ENCODE assay signal across 24 mouse cellular contexts in genomic region chr1:164766646-164767045, GRCm38 (mm10). TPM values are rescaled to one million over a fixed set of nuclear protein-coding genes. Genes with fewer than 3 reads are reported as not detected.
DNase-seq lines count a peak whose midpoint lies in the region; ATAC-seq and TF ChIP-seq lines count a peak whose summit lies in the region.
"Had no signal": no experiment of that assay in that cellular context is flagged by ENCODE, and none has a peak within 500 bp of the region (broad histone marks: within the 10 kb centered on the region; RNA-seq: fewer than 3 reads in every experiment).

No protein-coding gene starts in this region.

- peak; percentile 74 for TF ChIP-seq EP300 in lung, postnatal 0 days (IDR thresholded peaks at IDR 0.05)

- no peak for TF ChIP-seq CTCF in gastrocnemius, adult 2 months (IDR thresholded peaks at IDR 0.05)
- no peak for TF ChIP-seq CTCF in layer of hippocampus, adult 2 months (conservative IDR thresholded peaks at IDR 0.05)
- TF ChIP-seq CTCF in lung, postnatal 0 days (IDR thresholded peaks at IDR 0.05) = no peak

- H3K4me2 ChIP-seq in lung, postnatal 0 days (replicated peaks; ENCODE audit: low read depth, low read length) = no peak overlapping the region
- no peak overlapping the region for H3K4me2 ChIP-seq in kidney, embryonic 15.5 days
- H3K4me2 ChIP-seq: embryonic facial prominence, embryonic 15.5 days; heart, embryonic 13.5 days; hindbrain, embryonic 15.5 days had no signal

- H3K4me1 ChIP-seq in lung, postnatal 0 days (ENCODE audit: insufficient read depth, low read depth, low read length) = no peaks in the 10 kb centered on the region
- H3K4me1 ChIP-seq in kidney, embryonic 15.5 days = no peaks in the 10 kb centered on the region
- H3K4me1 ChIP-seq: embryonic facial prominence, embryonic 15.5 days; forebrain, embryonic 10.5 days; hindbrain, embryonic 10.5 days; hindbrain, embryonic 15.5 days had no signal

- H3K27me3 ChIP-seq in lung, postnatal 0 days (replicated peaks; ENCODE audit: insufficient read depth, low read length) = no peaks in the 10 kb centered on the region
- no peaks in the 10 kb centered on the region for H3K27me3 ChIP-seq in kidney, embryonic 15.5 days
- H3K27me3 ChIP-seq: embryonic facial prominence, embryonic 15.5 days; heart, embryonic 13.5 days; hindbrain, embryonic 15.5 days had no signal

- peak overlapping the region; percentile 39; the same call in 1 of the 2 replicates for H3K4me3 ChIP-seq in gastrocnemius, adult 2 months
- H3K4me3 ChIP-seq in layer of hippocampus, adult 2 months = no peak overlapping the region
- no peak overlapping the region for H3K4me3 ChIP-seq in lung, postnatal 0 days (ENCODE audit: low read depth, low read length)
- H3K4me3 ChIP-seq in kidney, embryonic 15.5 days (replicated peaks) = no peak overlapping the region
- H3K4me3 ChIP-seq: embryonic facial prominence, embryonic 15.5 days; erythroblast, embryonic 14.5 days; forebrain, embryonic 10.5 days; heart, embryonic 13.5 days; hindbrain, embryonic 10.5 days; hindbrain, embryonic 15.5 days had no signal

- intact Hi-C loops in gastrocnemius, adult 2 months (cut with DNase I) = loop anchor here (5.0 kb wide), 1 partner anchor 309 kb away; the partner anchor contains the start of gene Atp1b1

- H3K9me3 ChIP-seq in lung, postnatal 0 days (ENCODE audit: low read length) = no peaks in the 10 kb centered on the region
- no peaks in the 10 kb centered on the region for H3K9me3 ChIP-seq in kidney, embryonic 15.5 days (replicated peaks)
- H3K9me3 ChIP-seq: embryonic facial prominence, embryonic 15.5 days; forebrain, embryonic 10.5 days; heart, embryonic 13.5 days; hindbrain, embryonic 10.5 days; hindbrain, embryonic 15.5 days had no signal

- WGBS in lung, postnatal 0 days = 42% methylated on average over 3 of the region's 3 CpGs
- WGBS in kidney, embryonic 15.5 days = 80% methylated on average over 3 of the region's 3 CpGs

- H3K36me3 ChIP-seq in lung, postnatal 0 days (ENCODE audit: insufficient read depth, low read length) = no peaks in the 10 kb centered on the region
- H3K36me3 ChIP-seq in kidney, embryonic 15.5 days = no peaks in the 10 kb centered on the region
- H3K36me3 ChIP-seq: embryonic facial prominence, embryonic 15.5 days; forebrain, embryonic 10.5 days; heart, embryonic 13.5 days; hindbrain, embryonic 10.5 days; hindbrain, embryonic 15.5 days had no signal

- H3K9ac ChIP-seq in lung, postnatal 0 days (replicated peaks; ENCODE audit: low read depth) = no peak overlapping the region
- no peak overlapping the region for H3K9ac ChIP-seq in kidney, embryonic 15.5 days
- H3K9ac ChIP-seq: embryonic facial prominence, embryonic 15.5 days; heart, embryonic 13.5 days; hindbrain, embryonic 15.5 days had no signal

- peak overlapping the region; percentile 82 for H3K27ac ChIP-seq in gastrocnemius, adult 2 months
- peak overlapping the region; percentile 68 for H3K27ac ChIP-seq in layer of hippocampus, adult 2 months
- 0 out of 2 replicates have a peak overlapping the region, but pooled peaks have one; percentile 38 for H3K27ac ChIP-seq in lung, postnatal 0 days (ENCODE audit: low read length)
- H3K27ac ChIP-seq in kidney, embryonic 15.5 days = no peak overlapping the region
- H3K27ac ChIP-seq: embryonic facial prominence, embryonic 15.5 days; forebrain, embryonic 10.5 days; heart, embryonic 13.5 days; hindbrain, embryonic 10.5 days; hindbrain, embryonic 15.5 days had no signal

- no peak for DNase-seq in gastrocnemius, adult 2 months
- DNase-seq in gastrocnemius, adult 18-20 months (ENCODE audit: low spot score) = no peak
- no peak for DNase-seq in layer of hippocampus, adult 2 months (ENCODE audit: low spot score in 2 of 2)
- no peak for DNase-seq in layer of hippocampus, postnatal 36 days
- peak; percentile 91 for DNase-seq in lung, postnatal 0 days (ENCODE audit: low spot score)
- no peak for DNase-seq in lung, postnatal 10 days
- DNase-seq in cerebellum, postnatal 14 days = no peak
- DNase-seq: adrenal gland, postnatal 25 days; cerebellum, adult 2 months; cerebellum, postnatal 10 days; embryo, embryonic 11 days; gastrocnemius, postnatal 36 days; heart, adult 18-20 months had no signal

- ATAC-seq in lung, postnatal 0 days = peak; percentile 83
- no peak for ATAC-seq in kidney, embryonic 15.5 days (replicated peaks; ENCODE audit: low FRiP score)
- ATAC-seq: forebrain, embryonic 16.5 days; intestine, embryonic 16.5 days had no signal

RNA-seq across cellular contexts. Expression of gene Dpt, which starts 29.8 kb away (rescaled TPM):
- total RNA-seq in gastrocnemius, adult 2 months (2021) = 10 to 100 TPM; 42.5 to 58.4 TPM
- 10 to 100 TPM; 47.4 to 53.0 TPM for total RNA-seq in gastrocnemius, adult 18-20 months (2021)
- not detected for total RNA-seq in layer of hippocampus, adult 2 months (2021)
- total RNA-seq in layer of hippocampus, postnatal 36 days (2021) = under 1 TPM; 0.23 to 0.32 TPM
- 84.8 and 99.3 TPM in 2 replicates for polyA plus RNA-seq in lung, postnatal 0 days (2015; fragmentation: Nextera tagmentation; extraction: Ambion mirVana)
- polyA plus RNA-seq in kidney, embryonic 15.5 days (2015; fragmentation: Nextera tagmentation; extraction: Ambion mirVana) = 3.9 and 6.0 TPM in 2 replicates
- total RNA-seq: common myeloid progenitor, adult 5-6 weeks; MEL had no signal
- polyA plus RNA-seq: forebrain, embryonic 10.5 days; forebrain, embryonic 16.5 days; hindbrain, embryonic 10.5 days had no signal

Comparison
In these comparisons a context has a peak if more than half of its experiments do, and no peak if none do; other contexts are left out.
1. RNA of gene Dpt, which starts 29.8 kb away (total RNA-seq): 42.5 to 58.4 TPM in gastrocnemius, adult 2 months and 47.4 to 53.0 TPM in gastrocnemius, adult 18-20 months; 0.23 to 0.32 TPM in layer of hippocampus, postnatal 36 days and not detected in layer of hippocampus, adult 2 months; every median in the first group is over 10 times any median in the second.